26 mouse cellular contexts compared by ENCODE assay signal in the genomic region with DNA sequence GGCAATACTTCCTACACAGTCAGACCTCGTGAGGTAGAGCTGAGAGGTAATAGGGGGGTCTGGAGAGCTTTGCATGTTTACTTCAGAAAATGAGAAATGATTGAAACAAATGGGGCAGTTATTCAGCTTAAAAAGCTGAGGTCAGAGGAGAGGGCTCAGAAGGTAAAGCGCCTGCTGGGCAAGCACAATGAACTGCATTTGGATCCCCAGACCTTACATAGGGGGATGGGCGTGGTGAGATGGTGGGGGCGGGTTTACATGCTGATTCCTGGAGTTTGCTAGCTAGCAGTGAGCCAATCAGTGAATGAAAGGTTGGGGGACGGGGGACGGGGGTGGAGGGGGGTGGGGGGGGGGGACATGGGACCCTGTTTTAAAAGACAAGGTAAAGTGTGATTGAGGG.
A peak's percentile ranks its signal among the peaks of the same experiment; 100 is the strongest.
DNase-seq lines count a peak whose midpoint lies in the region; ATAC-seq and TF ChIP-seq lines count a peak whose summit lies in the region.
"Had no signal": no experiment of that assay in that cellular context is flagged by ENCODE, and none has a peak within 500 bp of the region (broad histone marks: within the 10 kb centered on the region; RNA-seq: fewer than 3 reads in every experiment).

No protein-coding gene starts in this region.

- WGBS in embryonic facial prominence, embryonic 11.5 days: 17% methylated on average over 6 of the region's 6 CpGs
- WGBS in embryonic facial prominence, embryonic 10.5 days: 8% methylated on average over 6 of the region's 6 CpGs
- 17% methylated on average over 5 of the region's 6 CpGs for WGBS in midbrain, embryonic 10.5 days
- WGBS in midbrain, postnatal 0 days: 11% methylated on average over 6 of the region's 6 CpGs
- 24% methylated on average over 6 of the region's 6 CpGs for WGBS in embryonic facial prominence, embryonic 13.5 days
- WGBS in heart, embryonic 11.5 days (ENCODE audit: insufficient replicate concordance): 28% methylated on average over 6 of the region's 6 CpGs

- ATAC-seq in embryonic facial prominence, embryonic 11.5 days (replicated peaks; ENCODE audit: insufficient number of reproducible peaks, low FRiP score, low TSS enrichment, low read depth): no peak
- ATAC-seq in midbrain, postnatal 0 days (ENCODE audit: low FRiP score): no peak
- no peak for ATAC-seq in embryonic facial prominence, embryonic 13.5 days (ENCODE audit: insufficient number of reproducible peaks, insufficient read depth, low FRiP score, low TSS enrichment, low read depth)
- no peak for ATAC-seq in heart, embryonic 11.5 days (replicated peaks; ENCODE audit: insufficient number of reproducible peaks, low FRiP score, low TSS enrichment)
- ATAC-seq: forebrain, embryonic 13.5 days; liver, embryonic 12.5 days; liver, postnatal 0 days; midbrain, embryonic 13.5 days had no signal

- no peak for TF ChIP-seq CTCF in midbrain, postnatal 0 days (IDR thresholded peaks at IDR 0.05)

- DNase-seq in embryonic facial prominence, embryonic 11.5 days (ENCODE audit: low spot score): peak; percentile 24
- DNase-seq in embryonic facial prominence, embryonic 10.5 days (ENCODE audit: low spot score): no peak
- DNase-seq in midbrain, embryonic 10.5 days (ENCODE audit: low spot score): peak; percentile 17
- no peak for DNase-seq in midbrain, postnatal 0 days (ENCODE audit: low spot score)
- peak; percentile 20 for DNase-seq in retina, postnatal 1 day
- DNase-seq in ovary, postnatal 36 days (ENCODE audit: low spot score): no peak
- DNase-seq: adrenal gland, adult 8-10 months; cerebellum, adult 2 months; cerebellum, postnatal 25 days; gastrocnemius, postnatal 14 days; heart, postnatal 36 days; kidney, adult 18-20 months; kidney, postnatal 4 days; layer of hippocampus, postnatal 36 days; liver, postnatal 0 days; lung, postnatal 36 days; right cerebral cortex, adult 18-20 months; spleen, adult 18-20 months; thymus, postnatal 14 days had no signal

- no peaks in the 10 kb centered on the region for H3K9me3 ChIP-seq in embryonic facial prominence, embryonic 11.5 days (replicated peaks; ENCODE audit: control insufficient read depth, low read length)
- no peaks in the 10 kb centered on the region for H3K9me3 ChIP-seq in embryonic facial prominence, embryonic 10.5 days
- H3K9me3 ChIP-seq in midbrain, embryonic 10.5 days (replicated peaks): no peaks in the 10 kb centered on the region
- no peaks in the 10 kb centered on the region for H3K9me3 ChIP-seq in midbrain, postnatal 0 days (ENCODE audit: low read length)
- no peaks in the 10 kb centered on the region for H3K9me3 ChIP-seq in embryonic facial prominence, embryonic 13.5 days
- H3K9me3 ChIP-seq in heart, embryonic 11.5 days (replicated peaks; ENCODE audit: control insufficient read depth, low read length): no peaks in the 10 kb centered on the region
- H3K9me3 ChIP-seq: forebrain, embryonic 13.5 days; heart, embryonic 10.5 days; hindbrain, embryonic 15.5 days; liver, embryonic 12.5 days; midbrain, embryonic 13.5 days had no signal

- H3K4me2 ChIP-seq in embryonic facial prominence, embryonic 11.5 days (ENCODE audit: low read depth, low read length): no peak overlapping the region
- no peak overlapping the region for H3K4me2 ChIP-seq in midbrain, postnatal 0 days (ENCODE audit: low read depth, low read length, poor library complexity, severe bottlenecking)
- no peak overlapping the region for H3K4me2 ChIP-seq in embryonic facial prominence, embryonic 13.5 days
- H3K4me2 ChIP-seq in heart, embryonic 11.5 days: no peak overlapping the region
- H3K4me2 ChIP-seq: forebrain, embryonic 13.5 days; hindbrain, embryonic 15.5 days; liver, embryonic 12.5 days; midbrain, embryonic 13.5 days had no signal

- H3K4me1 ChIP-seq in embryonic facial prominence, embryonic 11.5 days (ENCODE audit: control insufficient read depth, insufficient read depth, low read length): no peaks in the 10 kb centered on the region
- H3K4me1 ChIP-seq in embryonic facial prominence, embryonic 10.5 days: peaks cover 25% of the 10 kb centered on the region
- H3K4me1 ChIP-seq in midbrain, embryonic 10.5 days: peaks cover 22% of the 10 kb centered on the region
- no peaks in the 10 kb centered on the region for H3K4me1 ChIP-seq in midbrain, postnatal 0 days (ENCODE audit: insufficient read depth, low read length)
- H3K4me1 ChIP-seq in embryonic facial prominence, embryonic 13.5 days: peaks cover 38% of the 10 kb centered on the region
- peaks cover 11% of the 10 kb centered on the region for H3K4me1 ChIP-seq in heart, embryonic 11.5 days (ENCODE audit: control insufficient read depth, insufficient read depth, low read length)
- H3K4me1 ChIP-seq: forebrain, embryonic 13.5 days; hindbrain, embryonic 15.5 days; liver, embryonic 12.5 days; midbrain, embryonic 13.5 days had no signal

- H3K4me3 ChIP-seq in embryonic facial prominence, embryonic 11.5 days (ENCODE audit: low read depth, low read length): no peak overlapping the region
- H3K4me3 ChIP-seq in embryonic facial prominence, embryonic 10.5 days: no peak overlapping the region
- H3K4me3 ChIP-seq in midbrain, embryonic 10.5 days: no peak overlapping the region
- no peak overlapping the region for H3K4me3 ChIP-seq in midbrain, postnatal 0 days (ENCODE audit: low read depth, low read length)
- no peak overlapping the region for H3K4me3 ChIP-seq in embryonic facial prominence, embryonic 13.5 days
- no peak overlapping the region for H3K4me3 ChIP-seq in heart, embryonic 11.5 days (ENCODE audit: low read depth, low read length)
- H3K4me3 ChIP-seq: forebrain, embryonic 13.5 days; heart, embryonic 10.5 days; hindbrain, embryonic 15.5 days; liver, embryonic 12.5 days; midbrain, embryonic 13.5 days had no signal

- no peaks in the 10 kb centered on the region for H3K27me3 ChIP-seq in embryonic facial prominence, embryonic 11.5 days (ENCODE audit: control insufficient read depth, insufficient read depth, low read length)
- 0 out of 2 replicates have a peak, but pooled peaks cover 10% of the 10 kb centered on the region for H3K27me3 ChIP-seq in embryonic facial prominence, embryonic 10.5 days (replicated peaks; ENCODE audit: low read depth, poor library complexity, severe bottlenecking)
- peaks cover 3% of the 10 kb centered on the region for H3K27me3 ChIP-seq in midbrain, embryonic 10.5 days (ENCODE audit: low read depth, poor library complexity, severe bottlenecking)
- H3K27me3 ChIP-seq in midbrain, postnatal 0 days (ENCODE audit: insufficient read depth, low read length): no peaks in the 10 kb centered on the region
- H3K27me3 ChIP-seq in embryonic facial prominence, embryonic 13.5 days: no peaks in the 10 kb centered on the region
- H3K27me3 ChIP-seq in heart, embryonic 11.5 days (ENCODE audit: control insufficient read depth, insufficient read depth, low read length): no peaks in the 10 kb centered on the region
- H3K27me3 ChIP-seq: forebrain, embryonic 13.5 days; hindbrain, embryonic 15.5 days; liver, embryonic 12.5 days; midbrain, embryonic 13.5 days had no signal

- no peaks in the 10 kb centered on the region for H3K36me3 ChIP-seq in embryonic facial prominence, embryonic 11.5 days (replicated peaks; ENCODE audit: control insufficient read depth, insufficient read depth, low read depth, low read length)
- no peaks in the 10 kb centered on the region for H3K36me3 ChIP-seq in embryonic facial prominence, embryonic 10.5 days (replicated peaks)
- H3K36me3 ChIP-seq in midbrain, embryonic 10.5 days: no peaks in the 10 kb centered on the region
- no peaks in the 10 kb centered on the region for H3K36me3 ChIP-seq in midbrain, postnatal 0 days (ENCODE audit: insufficient read depth, low read length)
- no peaks in the 10 kb centered on the region for H3K36me3 ChIP-seq in embryonic facial prominence, embryonic 13.5 days
- H3K36me3 ChIP-seq in heart, embryonic 11.5 days (ENCODE audit: control insufficient read depth, insufficient read depth, low read length): no peaks in the 10 kb centered on the region
- H3K36me3 ChIP-seq: heart, embryonic 10.5 days; hindbrain, embryonic 15.5 days; liver, embryonic 12.5 days; midbrain, embryonic 13.5 days had no signal

- no peak overlapping the region for H3K27ac ChIP-seq in embryonic facial prominence, embryonic 11.5 days (replicated peaks; ENCODE audit: low read depth, low read length)
- no peak overlapping the region for H3K27ac ChIP-seq in embryonic facial prominence, embryonic 10.5 days (replicated peaks)
- no peak overlapping the region for H3K27ac ChIP-seq in midbrain, embryonic 10.5 days (replicated peaks)
- H3K27ac ChIP-seq in midbrain, postnatal 0 days (ENCODE audit: low read depth, low read length): no peak overlapping the region
- H3K27ac ChIP-seq in embryonic facial prominence, embryonic 13.5 days: 0 out of 2 replicates have a peak overlapping the region, but pooled peaks have one; percentile 49
- H3K27ac ChIP-seq in heart, embryonic 11.5 days (ENCODE audit: low read depth, low read length): no peak overlapping the region
- H3K27ac ChIP-seq: forebrain, embryonic 13.5 days; heart, embryonic 10.5 days; hindbrain, embryonic 15.5 days; liver, embryonic 12.5 days; midbrain, embryonic 13.5 days had no signal

- no peak overlapping the region for H3K9ac ChIP-seq in embryonic facial prominence, embryonic 11.5 days (replicated peaks; ENCODE audit: low read length)
- no peak overlapping the region for H3K9ac ChIP-seq in midbrain, postnatal 0 days (replicated peaks; ENCODE audit: low read length, poor library complexity, severe bottlenecking)
- no peak overlapping the region for H3K9ac ChIP-seq in embryonic facial prominence, embryonic 13.5 days
- H3K9ac ChIP-seq in heart, embryonic 11.5 days (ENCODE audit: low read depth, low read length): no peak overlapping the region
- H3K9ac ChIP-seq: forebrain, embryonic 13.5 days; hindbrain, embryonic 15.5 days; liver, embryonic 12.5 days; liver, postnatal 0 days; midbrain, embryonic 13.5 days had no signal

Comparison
In these comparisons a context has a peak if more than half of its experiments do, and no peak if none do; other contexts are left out.
1. DNase-seq: peak in embryonic facial prominence, embryonic 11.5 days (single experiment), midbrain, embryonic 10.5 days (single experiment) and retina, postnatal 1 day (single experiment); none in embryonic facial prominence, embryonic 10.5 days (single experiment), midbrain, postnatal 0 days (single experiment) and ovary, postnatal 36 days (single experiment).